Mouse (Mus musculus): ENCODE measurements around the gene Mettl7b. TPM values are rescaled to one million over a fixed set of nuclear protein-coding genes. Genes with fewer than 3 reads are reported as not detected.
A peak's percentile ranks its signal among the peaks of the same experiment; 100 is the strongest.

Gene Mettl7b
- total and polyA plus RNA-seq, 2 experiments from 2014 or later: not detected

GRCm38 (mm10) chr10:128933574-128933973, 27.2 kb downstream of the Mettl7b start, which contains the start of gene Itga7:
Gene Itga7, plus strand, starts transcription at chr10:128933818.
- WGBS: under 1% methylated on average over 26 of the region's 26 CpGs
- DNase-seq (ENCODE audit: low spot score): peak; percentile 61
- H3K27me3 ChIP-seq (ENCODE audit: insufficient read depth, low read length): no peaks in the 10 kb centered on the region

GRCm38 (mm10) chr10:128931441-128931840, 29.3 kb downstream of the Mettl7b start:
- Histone ChIP-seq H3K9me3 (ENCODE audit: low read length) (no peaks in the 10 kb centered on the region), H3K27ac (no peak overlapping the region), H3K4me3 (ENCODE audit: low read length) (no peak overlapping the region), H3K27me3 (ENCODE audit: insufficient read depth, low read length) (no peaks in the 10 kb centered on the region), H3K4me1 (ENCODE audit: insufficient read depth, low read length) (peaks cover 4% of the 10 kb centered on the region; the same call in 1 of the 2 replicates), H3K36me3 (ENCODE audit: insufficient read depth, low read length) (no peaks in the 10 kb centered on the region), H3K9ac (replicated peaks; ENCODE audit: low read length) (no peak overlapping the region), H3K4me2 (ENCODE audit: low read depth, low read length) (no peak overlapping the region)
- ATAC-seq (no peak), DNase-seq (ENCODE audit: low spot score) (no peak)
- no peak for TF ChIP-seq CTCF (IDR thresholded peaks at IDR 0.05; ENCODE audit: low read depth)
- WGBS: 77% methylated on average over 2 of the region's 2 CpGs

More at GRCm38 (mm10) chr10:128933574-128933973, 27.2 kb downstream of the Mettl7b start, which contains the start of gene Itga7:
- peak within 1 kb of the TSS; percentile 63 for H3K9ac ChIP-seq (replicated peaks; ENCODE audit: low read length)
- H3K9me3 ChIP-seq (ENCODE audit: low read length): no peaks in the 10 kb centered on the region
- peak within 1 kb of the TSS; percentile 41; the same call in 1 of the 2 replicates for H3K27ac ChIP-seq
- peak; percentile 76 for ATAC-seq
- no peak for TF ChIP-seq CTCF (IDR thresholded peaks at IDR 0.05; ENCODE audit: low read depth)
- peak within 1 kb of the TSS; percentile 90 for H3K4me2 ChIP-seq (ENCODE audit: low read depth, low read length)
- H3K36me3 ChIP-seq (ENCODE audit: insufficient read depth, low read length): no peaks in the 10 kb centered on the region
- peak within 1 kb of the TSS; percentile 54 for H3K4me3 ChIP-seq (ENCODE audit: low read length)
- H3K4me1 ChIP-seq (ENCODE audit: insufficient read depth, low read length): peaks cover 13% of the 10 kb centered on the region; the same call in 1 of the 2 replicates

DNA sequence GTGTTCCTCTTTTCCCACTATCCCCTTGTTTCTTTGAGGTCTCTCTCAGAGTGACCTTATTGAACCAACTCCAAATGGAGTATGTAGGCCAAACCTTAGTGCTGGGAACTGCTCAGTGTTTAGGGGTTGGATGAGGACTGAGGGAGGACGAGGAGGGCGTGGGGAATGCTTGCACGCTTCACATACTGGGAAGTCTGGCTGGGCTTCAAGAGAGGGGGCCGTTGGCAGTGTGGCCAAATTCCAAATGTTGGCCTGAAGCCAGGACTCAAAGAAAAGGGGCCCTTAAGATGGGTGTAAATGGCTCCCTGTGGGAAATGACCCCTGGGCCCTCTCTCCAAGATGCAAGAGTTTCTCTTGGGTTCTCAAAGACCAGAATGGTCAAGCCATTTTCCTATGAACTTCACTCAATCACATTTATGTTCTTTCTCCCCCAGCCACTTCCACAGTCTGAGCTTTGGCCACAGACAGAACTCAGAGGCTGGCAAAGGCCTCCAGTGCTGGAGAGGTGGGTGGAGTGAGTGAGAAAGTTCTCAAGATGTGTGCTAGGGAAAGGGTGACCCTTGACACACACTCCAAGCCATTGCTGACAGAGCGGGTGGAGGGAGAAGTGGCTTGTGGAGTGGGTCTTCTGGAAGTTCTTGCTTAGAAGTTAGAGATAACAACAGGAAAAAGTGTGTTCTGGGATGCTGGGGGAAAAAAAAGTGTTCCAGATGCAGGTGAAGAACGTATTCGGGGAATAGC, 31.0 kb downstream of the Mettl7b start:
- peak; percentile 46 for DNase-seq (ENCODE audit: low spot score)

GRCm38 (mm10) chr10:128928356-128928755, 32.4 kb downstream of the Mettl7b start:
- peak overlapping the region; percentile 21; the same call in 1 of the 2 replicates for H3K27ac ChIP-seq
- TF ChIP-seq CTCF (IDR thresholded peaks at IDR 0.05; ENCODE audit: low read depth): no peak
- no peak overlapping the region for H3K4me3 ChIP-seq (ENCODE audit: low read length)
- ATAC-seq (no peak), DNase-seq (ENCODE audit: low spot score) (peak; percentile 50)
- peaks cover 11% of the 10 kb centered on the region for H3K4me1 ChIP-seq (ENCODE audit: insufficient read depth, low read length)
- H3K9me3 ChIP-seq (ENCODE audit: low read length): no peaks in the 10 kb centered on the region
- H3K27me3 ChIP-seq (ENCODE audit: insufficient read depth, low read length): no peaks in the 10 kb centered on the region
- H3K9ac ChIP-seq (replicated peaks; ENCODE audit: low read length): no peak overlapping the region
- no peaks in the 10 kb centered on the region for H3K36me3 ChIP-seq (ENCODE audit: insufficient read depth, low read length)
- 16% methylated on average over 4 of the region's 4 CpGs for WGBS
- no peak overlapping the region for H3K4me2 ChIP-seq (ENCODE audit: low read depth, low read length)

More for the DNA sequence above, 31.0 kb downstream of the Mettl7b start:
- H3K4me2 ChIP-seq (ENCODE audit: low read depth, low read length): no peak overlapping the region
- TF ChIP-seq CTCF (IDR thresholded peaks at IDR 0.05; ENCODE audit: low read depth): no peak
- no peak overlapping the region for H3K9ac ChIP-seq (replicated peaks; ENCODE audit: low read length)
- ATAC-seq: peak; percentile 37; the same call in 1 of the 2 replicates
- no peaks in the 10 kb centered on the region for H3K9me3 ChIP-seq (ENCODE audit: low read length)
- H3K4me3 ChIP-seq (ENCODE audit: low read length): no peak overlapping the region
- H3K36me3 ChIP-seq (ENCODE audit: insufficient read depth, low read length): no peaks in the 10 kb centered on the region
- H3K4me1 ChIP-seq (ENCODE audit: insufficient read depth, low read length): 0 out of 2 replicates have a peak, but pooled peaks cover 4% of the 10 kb centered on the region
- 46% methylated on average over 7 of the region's 7 CpGs for WGBS
- H3K27ac ChIP-seq: no peak overlapping the region
- H3K27me3 ChIP-seq (ENCODE audit: insufficient read depth, low read length): no peaks in the 10 kb centered on the region

DNA sequence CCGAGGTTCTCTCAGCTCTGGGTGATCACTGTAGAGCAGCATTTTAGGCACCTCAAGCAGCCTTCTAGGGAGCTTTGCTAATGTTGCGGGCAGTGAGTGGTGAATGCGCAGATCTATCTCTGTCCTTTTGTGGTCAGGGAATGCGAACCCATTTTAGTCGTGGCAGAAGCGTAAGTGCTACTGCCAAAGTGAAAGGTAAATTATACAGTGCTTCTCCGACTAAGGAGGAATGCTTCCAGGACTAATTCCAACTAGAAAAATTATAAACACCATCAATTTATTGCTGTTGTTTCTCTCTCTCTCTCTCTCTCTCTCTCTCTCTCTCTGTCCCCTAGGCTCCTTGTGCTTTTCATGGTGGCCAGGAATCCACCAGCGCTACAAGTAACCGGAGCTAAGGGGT, 36.9 kb downstream of the Mettl7b start, which contains the start of gene Bloc1s1:
Gene Bloc1s1, minus strand, starts transcription at position 101 of the 400 bp plus-strand sequence.
- Histone ChIP-seq H3K4me3 (ENCODE audit: low read length) (peak within 1 kb of the TSS; percentile 65), H3K27me3 (ENCODE audit: insufficient read depth, low read length) (no peaks in the 10 kb centered on the region), H3K4me2 (ENCODE audit: low read depth, low read length) (peak within 1 kb of the TSS; percentile 72), H3K9ac (replicated peaks; ENCODE audit: low read length) (peak within 1 kb of the TSS; percentile 72), H3K4me1 (ENCODE audit: insufficient read depth, low read length) (peaks cover 23% of the 10 kb centered on the region), H3K27ac (peak within 1 kb of the TSS; percentile 95), H3K36me3 (ENCODE audit: insufficient read depth, low read length) (no peaks in the 10 kb centered on the region), H3K9me3 (ENCODE audit: low read length) (no peaks in the 10 kb centered on the region)
- DNase-seq (ENCODE audit: low spot score) (no peak), ATAC-seq (no peak)
- WGBS: 55% methylated on average over 9 of the region's 9 CpGs
- no peak for TF ChIP-seq CTCF (IDR thresholded peaks at IDR 0.05; ENCODE audit: low read depth)

GRCm38 (mm10) chr10:128923013-128923691, 37.6 kb downstream of the Mettl7b start:
- peak; percentile 94 for ATAC-seq
- peak overlapping the region; percentile 65 for H3K4me3 ChIP-seq (ENCODE audit: low read length)

More at GRCm38 (mm10) chr10:128923013-128923691, 37.6 kb downstream of the Mettl7b start:
- DNase-seq (ENCODE audit: low spot score): peak; percentile 97
- Histone ChIP-seq H3K9ac (replicated peaks; ENCODE audit: low read length) (peak overlapping the region; percentile 72), H3K27me3 (ENCODE audit: insufficient read depth, low read length) (no peaks in the 10 kb centered on the region), H3K36me3 (ENCODE audit: insufficient read depth, low read length) (no peaks in the 10 kb centered on the region), H3K4me1 (ENCODE audit: insufficient read depth, low read length) (peaks cover 23% of the 10 kb centered on the region), H3K9me3 (ENCODE audit: low read length) (no peaks in the 10 kb centered on the region), H3K27ac (peak overlapping the region; percentile 95), H3K4me2 (ENCODE audit: low read depth, low read length) (peak overlapping the region; percentile 72)
- TF ChIP-seq CTCF (IDR thresholded peaks at IDR 0.05; ENCODE audit: low read depth): peak; percentile 68
- WGBS: under 1% methylated on average over 42 of the region's 42 CpGs
